Mouse (Mus musculus): ENCODE results near the gene Adgrb3. TPM values are rescaled to one million over a fixed set of nuclear protein-coding genes. Genes with fewer than 3 reads are reported as not detected.

The Adgrb3 gene
- total and polyA plus RNA-seq, 2 experiments from 2014 or later: 0.07 to 2.9 TPM

DNA sequence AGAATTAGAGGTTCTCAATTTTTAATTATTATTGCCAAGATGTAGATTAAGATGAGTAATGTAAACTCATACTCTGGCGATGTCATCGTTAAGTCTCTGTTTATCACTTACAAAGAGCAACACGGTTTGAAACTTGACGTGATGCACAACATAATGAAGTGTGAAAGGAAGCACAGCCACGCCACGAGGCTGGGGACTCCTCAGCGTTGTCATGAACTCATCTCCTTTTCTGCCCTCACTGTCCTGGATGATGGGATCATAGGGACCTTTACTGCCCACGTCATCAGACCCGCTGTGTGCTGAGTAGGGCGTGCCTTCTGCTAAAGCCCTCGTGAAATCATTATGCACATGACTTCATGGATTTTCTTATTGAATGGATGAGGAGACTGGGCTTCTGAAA is 714.0 kb downstream of the Adgrb3 start:
- Histone ChIP-seq H3K36me3 (replicated peaks; ENCODE audit: control insufficient read depth, insufficient read depth, low read length) (no peaks in the 10 kb centered on the region), H3K27me3 (ENCODE audit: control insufficient read depth, insufficient read depth, low read length) (no peaks in the 10 kb centered on the region), H3K27ac (ENCODE audit: low read depth) (no peak overlapping the region), H3K4me2 (ENCODE audit: low read depth, low read length) (no peak overlapping the region), H3K4me3 (ENCODE audit: low read depth, low read length) (no peak overlapping the region), H3K9me3 (replicated peaks; ENCODE audit: control insufficient read depth, low read length) (no peaks in the 10 kb centered on the region), H3K4me1 (ENCODE audit: control insufficient read depth, insufficient read depth) (no peaks in the 10 kb centered on the region), H3K9ac (replicated peaks; ENCODE audit: low read depth, low read length) (no peak overlapping the region)
- TF ChIP-seq EP300 (IDR thresholded peaks at IDR 0.05; ENCODE audit: low read depth): no peak
- no peak for TF ChIP-seq CTCF (IDR thresholded peaks at IDR 0.05; ENCODE audit: low read depth)
- DNase-seq (ENCODE audit: low spot score): no peak
- ATAC-seq (ENCODE audit: insufficient read depth, low read depth): no peak
- 67% methylated on average over 11 of the region's 11 CpGs for WGBS

DNA sequence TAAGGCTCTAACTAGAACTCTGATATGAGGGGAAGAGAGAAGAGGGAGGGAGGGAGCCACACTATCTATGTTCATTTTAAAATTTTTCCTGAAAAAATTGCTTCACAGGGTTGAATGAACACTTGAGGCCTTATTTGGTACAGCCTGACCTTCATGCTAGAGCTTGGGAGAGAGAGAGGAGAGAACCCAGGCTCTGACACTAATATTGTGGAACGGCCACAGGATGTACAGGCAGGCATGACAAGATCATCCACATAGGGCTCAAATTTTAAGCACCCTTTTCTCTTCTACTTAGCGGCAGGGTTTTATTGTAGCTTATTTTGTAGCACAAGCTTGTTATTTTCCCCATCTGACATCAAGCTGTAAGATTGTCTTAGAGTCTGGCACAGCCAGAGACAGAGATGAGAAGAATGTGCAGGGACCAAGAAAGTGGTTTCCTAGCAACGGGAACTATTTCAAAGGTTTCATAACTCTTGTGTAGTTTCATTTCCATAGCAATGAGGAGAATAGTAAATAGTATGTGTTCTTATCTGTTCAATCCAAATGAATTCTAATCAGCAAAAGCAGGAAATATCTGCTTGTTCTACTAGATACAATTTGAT is 721.9 kb downstream of the Adgrb3 start:
- Histone ChIP-seq H3K9ac (replicated peaks; ENCODE audit: low read depth, low read length) (no peak overlapping the region), H3K4me3 (ENCODE audit: low read depth, low read length) (no peak overlapping the region), H3K27me3 (ENCODE audit: control insufficient read depth, insufficient read depth, low read length) (no peaks in the 10 kb centered on the region), H3K36me3 (replicated peaks; ENCODE audit: control insufficient read depth, insufficient read depth, low read length) (no peaks in the 10 kb centered on the region), H3K9me3 (replicated peaks; ENCODE audit: control insufficient read depth, low read length) (no peaks in the 10 kb centered on the region), H3K4me1 (ENCODE audit: control insufficient read depth, insufficient read depth) (no peaks in the 10 kb centered on the region), H3K27ac (ENCODE audit: low read depth) (no peak overlapping the region), H3K4me2 (ENCODE audit: low read depth, low read length) (no peak overlapping the region)
- 66% methylated on average over 3 of the region's 3 CpGs for WGBS
- DNase-seq (ENCODE audit: low spot score) (no peak), ATAC-seq (ENCODE audit: insufficient read depth, low read depth) (no peak)
- TF ChIP-seq EP300 (IDR thresholded peaks at IDR 0.05; ENCODE audit: low read depth) (no peak), CTCF (IDR thresholded peaks at IDR 0.05; ENCODE audit: low read depth) (no peak)

DNA sequence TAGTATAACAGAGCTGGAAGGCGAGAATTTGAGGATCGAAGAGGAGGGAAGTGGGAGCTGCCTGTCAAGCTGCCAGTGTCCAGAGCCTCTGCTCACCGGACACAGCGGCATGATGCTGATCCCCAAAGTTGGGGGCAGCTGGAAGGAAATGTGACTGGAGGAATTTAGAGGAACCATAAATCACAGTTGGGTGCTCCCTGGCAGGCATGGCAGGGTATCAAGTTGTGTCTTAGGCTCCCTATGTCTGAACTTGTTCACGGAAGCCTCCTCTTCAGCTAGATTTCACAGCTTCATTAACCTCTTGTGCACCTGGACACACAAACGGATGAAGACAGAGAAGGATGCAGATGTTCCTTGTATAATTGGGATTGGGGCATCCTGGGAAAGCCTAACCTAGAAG is 722.8 kb downstream of the Adgrb3 start:
- H3K4me2 ChIP-seq (ENCODE audit: low read depth, low read length): no peak overlapping the region
- H3K27ac ChIP-seq (ENCODE audit: low read depth): no peak overlapping the region
- DNase-seq (ENCODE audit: low spot score) (no peak), ATAC-seq (ENCODE audit: insufficient read depth, low read depth) (no peak)
- no peak overlapping the region for H3K9ac ChIP-seq (replicated peaks; ENCODE audit: low read depth, low read length)
- no peaks in the 10 kb centered on the region for H3K9me3 ChIP-seq (replicated peaks; ENCODE audit: control insufficient read depth, low read length)
- WGBS: 64% methylated on average over 6 of the region's 6 CpGs
- no peak overlapping the region for H3K4me3 ChIP-seq (ENCODE audit: low read depth, low read length)
- no peaks in the 10 kb centered on the region for H3K27me3 ChIP-seq (ENCODE audit: control insufficient read depth, insufficient read depth, low read length)
- TF ChIP-seq EP300 (IDR thresholded peaks at IDR 0.05; ENCODE audit: low read depth) (no peak), CTCF (IDR thresholded peaks at IDR 0.05; ENCODE audit: low read depth) (no peak)
- H3K4me1 ChIP-seq (ENCODE audit: control insufficient read depth, insufficient read depth): no peaks in the 10 kb centered on the region
- no peaks in the 10 kb centered on the region for H3K36me3 ChIP-seq (replicated peaks; ENCODE audit: control insufficient read depth, insufficient read depth, low read length)

DNA sequence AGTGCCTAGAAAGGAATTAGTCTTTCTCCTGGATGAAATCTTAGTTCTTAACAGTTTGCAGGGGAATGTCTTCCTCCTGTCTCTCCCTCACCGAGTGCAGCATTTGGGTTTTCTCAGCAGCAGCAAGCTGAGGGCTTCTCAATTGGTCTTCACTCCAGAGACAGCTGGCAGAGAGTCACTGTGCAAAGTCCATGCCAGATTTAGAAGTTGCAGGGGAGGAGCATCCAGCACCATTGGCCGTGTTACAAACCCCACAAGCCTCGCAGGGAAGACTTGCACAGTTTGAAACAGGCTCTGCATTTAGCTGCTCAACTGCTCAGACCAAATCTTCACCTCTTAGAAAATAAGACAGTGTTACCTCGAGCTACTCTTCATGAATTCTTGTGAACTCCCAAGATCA is 724.1 kb downstream of the Adgrb3 start:
- Histone ChIP-seq H3K9ac (replicated peaks; ENCODE audit: low read depth, low read length) (no peak overlapping the region), H3K4me3 (ENCODE audit: low read depth, low read length) (no peak overlapping the region), H3K36me3 (replicated peaks; ENCODE audit: control insufficient read depth, insufficient read depth, low read length) (no peaks in the 10 kb centered on the region), H3K9me3 (replicated peaks; ENCODE audit: control insufficient read depth, low read length) (no peaks in the 10 kb centered on the region), H3K27me3 (ENCODE audit: control insufficient read depth, insufficient read depth, low read length) (no peaks in the 10 kb centered on the region), H3K4me1 (ENCODE audit: control insufficient read depth, insufficient read depth) (no peaks in the 10 kb centered on the region), H3K4me2 (ENCODE audit: low read depth, low read length) (no peak overlapping the region), H3K27ac (ENCODE audit: low read depth) (no peak overlapping the region)
- peak; percentile 65 for DNase-seq (ENCODE audit: low spot score)
- ATAC-seq (ENCODE audit: insufficient read depth, low read depth): peak; percentile 60
- TF ChIP-seq CTCF (IDR thresholded peaks at IDR 0.05; ENCODE audit: low read depth) (no peak), EP300 (IDR thresholded peaks at IDR 0.05; ENCODE audit: low read depth) (no peak)
- WGBS: 16% methylated on average over 4 of the region's 4 CpGs

DNA sequence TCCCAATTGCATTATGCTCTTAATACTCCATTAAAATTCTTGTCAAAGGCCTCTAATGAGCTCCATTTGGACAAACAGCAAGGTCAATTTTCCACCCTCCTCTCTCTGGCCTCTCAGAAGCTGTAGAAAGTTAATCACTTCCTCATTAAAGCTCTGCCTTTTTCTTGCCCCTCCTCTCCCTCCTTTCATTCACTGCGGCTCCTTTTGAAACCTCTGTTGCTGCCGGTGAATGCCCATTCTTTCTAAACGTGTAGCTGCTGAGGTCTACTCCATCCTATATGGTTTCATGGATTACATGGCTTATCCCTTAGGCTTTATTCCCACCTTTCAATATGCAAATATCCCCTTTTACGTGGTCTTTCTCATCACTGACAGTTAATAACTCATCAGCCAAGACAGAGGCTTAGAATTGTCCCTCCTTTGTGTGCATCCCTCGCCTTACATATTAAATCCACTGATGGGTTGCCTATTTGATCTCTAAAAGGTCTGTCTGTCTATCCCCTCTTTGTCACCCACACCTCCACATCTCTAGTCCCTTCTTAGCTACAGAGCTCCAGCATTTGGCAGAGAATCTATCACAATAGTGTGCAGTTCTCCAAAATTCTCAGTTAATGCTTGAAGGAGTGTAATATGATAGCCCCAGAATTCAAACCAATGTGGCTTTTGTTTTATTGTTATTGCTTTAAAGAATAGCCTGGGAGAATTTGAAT is 741.3 kb downstream of the Adgrb3 start:
- Histone ChIP-seq H3K4me3 (ENCODE audit: low read depth, low read length) (no peak overlapping the region), H3K27me3 (ENCODE audit: control insufficient read depth, insufficient read depth, low read length) (no peaks in the 10 kb centered on the region), H3K27ac (ENCODE audit: low read depth) (no peak overlapping the region), H3K36me3 (replicated peaks; ENCODE audit: control insufficient read depth, insufficient read depth, low read length) (no peaks in the 10 kb centered on the region), H3K9ac (replicated peaks; ENCODE audit: low read depth, low read length) (no peak overlapping the region), H3K4me1 (ENCODE audit: control insufficient read depth, insufficient read depth) (no peaks in the 10 kb centered on the region), H3K9me3 (replicated peaks; ENCODE audit: control insufficient read depth, low read length) (no peaks in the 10 kb centered on the region), H3K4me2 (ENCODE audit: low read depth, low read length) (no peak overlapping the region)
- TF ChIP-seq EP300 (IDR thresholded peaks at IDR 0.05; ENCODE audit: low read depth) (no peak), CTCF (IDR thresholded peaks at IDR 0.05; ENCODE audit: low read depth) (no peak)
- ATAC-seq (ENCODE audit: insufficient read depth, low read depth) (no peak), DNase-seq (ENCODE audit: low spot score) (no peak)
- 55% methylated on average over 5 of the region's 5 CpGs for WGBS

Data from heart, postnatal 0 days (tissue).